ENCODE assay signal across 8 mouse cellular contexts in the genomic region with DNA sequence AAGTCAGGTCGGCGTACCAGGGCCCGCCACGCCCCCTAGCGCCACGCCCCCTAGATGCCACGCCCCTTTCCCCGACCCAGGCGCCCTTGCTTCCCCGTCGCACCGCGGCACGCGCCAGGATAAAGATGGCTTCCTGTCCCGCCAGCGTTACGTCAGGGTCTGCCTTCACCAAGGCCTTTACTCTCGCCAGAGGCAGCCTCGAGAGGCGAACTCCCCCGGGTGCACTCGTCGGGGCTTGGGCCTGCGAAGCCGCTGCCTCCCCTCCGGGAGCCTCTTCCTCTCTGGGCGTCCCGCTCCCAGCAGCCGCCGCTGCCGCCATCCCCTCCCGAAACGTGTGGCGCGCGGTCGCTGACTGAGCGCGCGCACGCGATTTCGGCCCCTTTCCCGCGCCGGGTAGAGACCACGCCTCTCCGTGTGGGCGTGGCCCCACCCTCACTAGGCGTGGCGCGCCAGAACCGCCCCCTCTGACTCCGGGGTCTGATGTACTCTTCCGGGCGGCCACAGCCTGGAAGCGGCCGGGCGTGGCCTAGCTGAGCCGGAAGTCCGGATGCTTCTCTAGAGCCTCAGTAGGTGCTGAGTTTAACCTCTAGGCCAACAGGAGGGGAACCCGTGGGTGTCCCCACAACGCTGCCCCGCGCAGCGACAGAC. TPM values are rescaled to one million over a fixed set of nuclear protein-coding genes. Genes with fewer than 3 reads are reported as not detected.
DNase-seq lines count a peak whose midpoint lies in the region; ATAC-seq lines count a peak whose summit lies in the region.

No protein-coding gene starts in this region.

- ATAC-seq in intestine, embryonic 14.5 days (replicated peaks; ENCODE audit: low FRiP score, low TSS enrichment, low read depth), result peak; percentile 99

- H3K27ac ChIP-seq in intestine, embryonic 14.5 days (ENCODE audit: low read depth), result peak overlapping the region; percentile 95

- peak overlapping the region; percentile 71 for H3K9ac ChIP-seq in intestine, embryonic 14.5 days (ENCODE audit: low read length)

- intact Hi-C loops in gastrocnemius, postnatal 14 days (cut with DNase I; ENCODE audit: low total_unique reads), result no loop called here
- intact Hi-C loops in left cerebral cortex, postnatal 14 days (cut with DNase I), result no loop called here

- WGBS in intestine, embryonic 14.5 days, result under 1% methylated on average over 67 of the region's 67 CpGs

- H3K27me3 ChIP-seq in intestine, embryonic 14.5 days (replicated peaks; ENCODE audit: control insufficient read depth, insufficient read depth, low read length), result no peaks in the 10 kb centered on the region

- H3K9me3 ChIP-seq in intestine, embryonic 14.5 days (ENCODE audit: control insufficient read depth, low read length), result no peaks in the 10 kb centered on the region

- H3K36me3 ChIP-seq in intestine, embryonic 14.5 days (ENCODE audit: control insufficient read depth, insufficient read depth, low read length), result peaks cover 8% of the 10 kb centered on the region

- 0 out of 2 replicates have a peak, but pooled peaks cover 10% of the 10 kb centered on the region for H3K4me1 ChIP-seq in intestine, embryonic 14.5 days (replicated peaks; ENCODE audit: control insufficient read depth, insufficient read depth, low read length)

- DNase-seq in adipocyte (ENCODE audit: low spot score), result peak; percentile 98
- DNase-seq in embryo, embryonic 10 days (ENCODE audit: low spot score), result peak; percentile 95
- peak; percentile 96 for DNase-seq in gastrocnemius, postnatal 14 days
- peak; percentile 98 for DNase-seq in intestine, embryonic 14.5 days (ENCODE audit: low spot score)
- DNase-seq in left cerebral cortex, postnatal 14 days (ENCODE audit: low spot score in 2 of 2), result peak; percentile 91 to 92
- DNase-seq in mesoderm, embryonic 11.5 days (ENCODE audit: low read depth, low spot score), result peak; percentile 97
- DNase-seq in right cerebral cortex, postnatal 36 days (ENCODE audit: low spot score in 2 of 2), result peak; percentile 84 to 88
- DNase-seq in yolk sac, embryonic 10.5 days (ENCODE audit: low spot score), result peak; percentile 95

- H3K4me2 ChIP-seq in intestine, embryonic 14.5 days (ENCODE audit: low read length), result peak overlapping the region; percentile 69

- peak overlapping the region; percentile 58 for H3K4me3 ChIP-seq in intestine, embryonic 14.5 days (ENCODE audit: low read depth, low read length)

RNA-seq across cellular contexts. Expression of a gene that starts 52.5 kb away (rescaled TPM):
- 10 to 100 TPM; 22.0 to 22.9 TPM for total RNA-seq in gastrocnemius, postnatal 14 days (2021)
- 107 and 116 TPM in 2 replicates for polyA plus RNA-seq in intestine, embryonic 14.5 days (2014; fragmentation: Nextera tagmentation; extraction: Ambion mirVana)
- total RNA-seq in left cerebral cortex, postnatal 14 days (2021), result 10 to 100 TPM; 31.9 to 34.2 TPM

Comparison
In these comparisons a context has a peak if more than half of its experiments do, and no peak if none do; other contexts are left out.
1. Peak in every context shown above with its lines: DNase-seq, ATAC-seq, H3K4me3 ChIP-seq and H3K27ac ChIP-seq.